Mouse (Mus musculus) kidney, embryonic 14.5 days (tissue): ENCODE measurements around the gene Map1s. TPM values are rescaled to one million over a fixed set of nuclear protein-coding genes. Genes with fewer than 3 reads are reported as not detected.
"Not testable (repeated sequence)": the region's sequence is repeated elsewhere in the genome, so short reads cannot be mapped to it uniquely, and the experiment has no call there.

Experiments
- ATAC-seq: fragments of 200-750 bp; cut with Nextera tagmentation; 2 replicates; pipeline ENCODE4 v1.8.0; 2017; ENCODE audit warnings: moderate number of reproducible peaks, mild to moderate bottlenecking, moderate TSS enrichment, moderate library complexity; ENCODE audit not compliant: low FRiP score, low TSS enrichment
- H3K27ac ChIP-seq: fragments of 300-500 bp; sonication (generic); 2 replicates; pipeline ENCODE4 v1.5.1; 2014; ENCODE audit warnings: low read depth, mild to moderate bottlenecking, low read length, moderate library complexity, mixed read lengths
- H3K27me3 ChIP-seq: fragments of 300-500 bp; sonication (generic); 2 replicates; pipeline ENCODE4 v1.6.1; 2014; ENCODE audit warnings: mild to moderate bottlenecking, low read length; ENCODE audit not compliant: control insufficient read depth, insufficient read depth
- H3K36me3 ChIP-seq: fragments of 300-500 bp; sonication (generic); 2 replicates; pipeline ENCODE4 v1.6.1; 2014; ENCODE audit warnings: low read length, mixed read lengths; ENCODE audit not compliant: control insufficient read depth, insufficient read depth
- H3K4me1 ChIP-seq: fragments of 300-500 bp; sonication (generic); 2 replicates; pipeline ENCODE4 v1.6.1; 2014; ENCODE audit warnings: low read length, mixed read lengths; ENCODE audit not compliant: control insufficient read depth, insufficient read depth
- H3K4me2 ChIP-seq: fragments of 300-500 bp; sonication (generic); replicated peaks from 2 replicates; pipeline ENCODE4 v1.6.1; 2014; ENCODE audit warnings: low read depth, mild to moderate bottlenecking, low read length
- H3K4me3 ChIP-seq: fragments of 300-500 bp; sonication (generic); 2 replicates; pipeline ENCODE4 v1.5.1; 2014; ENCODE audit warnings: mild to moderate bottlenecking, low read length
- H3K9ac ChIP-seq: fragments of 300-500 bp; sonication (generic); 2 replicates; pipeline ENCODE4 v1.6.1; 2014; ENCODE audit warnings: low read depth, mild to moderate bottlenecking, low read length, moderate library complexity
- H3K9me3 ChIP-seq: fragments of 300-500 bp; sonication (generic); 2 replicates; pipeline ENCODE4 v1.6.1; 2016; ENCODE audit warnings: low read length; ENCODE audit not compliant: control insufficient read depth
- WGBS: fragments of 180-500 bp; shearing (Covaris S2); extraction: QIAGEN DNeasy Blood & Tissue Kit; methylation state at CpG from one replicate; pipeline ENCODE4 v1.1.7; 2014; 5-methylcytosine and 5-hydroxymethylcytosine counted together
- polyA plus RNA-seq: library from polyadenylated mRNA; unstranded; fragments of >200 nt; fragmentation: Nextera tagmentation; extraction: Ambion mirVana; gene quantifications from 2 replicates; pipeline ENCODE4 v1.2.1, GENCODE M21; 2014

Gene Map1s
- polyA plus RNA-seq, 1 experiment from 2014 or later, result 43.4 TPM

- ATAC-seq, result no peak
- Histone ChIP-seq H3K36me3 (peaks cover 29% of the 10 kb centered on the region), H3K4me1 (peaks cover 21% of the 10 kb centered on the region), H3K4me2 (no peak overlapping the region), H3K9me3 (no peaks in the 10 kb centered on the region), H3K27ac (no peak overlapping the region), H3K4me3 (no peak overlapping the region), H3K27me3 (peaks cover 32% of the 10 kb centered on the region), H3K9ac (no peak overlapping the region)
- WGBS, result 70% methylated on average over 8 of the region's 8 CpGs
These were observed 10.8 kb upstream of the Map1s start for GRCm38 (mm10) chr8:70894771-70895545.

GRCm38 (mm10) chr8:70895571-70896259 is 10.0 kb upstream of the Map1s start:
- not testable (repeated sequence) for ATAC-seq, H3K9me3 ChIP-seq, H3K27ac ChIP-seq
- Histone ChIP-seq H3K36me3 (peaks cover 29% of the 10 kb centered on the region), H3K27me3 (peaks cover 27% of the 10 kb centered on the region), H3K4me1 (peaks cover 21% of the 10 kb centered on the region), H3K4me2 (peak overlapping the region; percentile 95), H3K9ac (peak overlapping the region; percentile 97; the same call in 1 of the 2 replicates), H3K4me3 (peak overlapping the region; percentile 69)
- 75% methylated on average over 24 of the region's 24 CpGs for WGBS

GRCm38 (mm10) chr8:70896316-70897020 is 9.3 kb upstream of the Map1s start:
- no peaks in the 10 kb centered on the region for H3K9me3 ChIP-seq
- ATAC-seq, result no peak
- WGBS, result 4% methylated on average over 25 of the region's 25 CpGs

GRCm38 (mm10) chr8:70897021-70897680 is 8.6 kb upstream of the Map1s start, which contains the start of gene Rpl18a:
Gene Rpl18a, minus strand, starts transcription at chr8:70897412.
- WGBS, result under 1% methylated on average over 60 of the region's 60 CpGs
- peak; percentile 97 for ATAC-seq

More at GRCm38 (mm10) chr8:70896316-70897020, 9.3 kb upstream of the Map1s start:
- Histone ChIP-seq H3K4me3 (peak overlapping the region; percentile 69), H3K27me3 (peaks cover 20% of the 10 kb centered on the region), H3K36me3 (peaks cover 29% of the 10 kb centered on the region), H3K27ac (peak overlapping the region; percentile 77; the same call in 1 of the 2 replicates), H3K9ac (peak overlapping the region; percentile 97), H3K4me1 (peaks cover 21% of the 10 kb centered on the region), H3K4me2 (peak overlapping the region; percentile 95)

DNA sequence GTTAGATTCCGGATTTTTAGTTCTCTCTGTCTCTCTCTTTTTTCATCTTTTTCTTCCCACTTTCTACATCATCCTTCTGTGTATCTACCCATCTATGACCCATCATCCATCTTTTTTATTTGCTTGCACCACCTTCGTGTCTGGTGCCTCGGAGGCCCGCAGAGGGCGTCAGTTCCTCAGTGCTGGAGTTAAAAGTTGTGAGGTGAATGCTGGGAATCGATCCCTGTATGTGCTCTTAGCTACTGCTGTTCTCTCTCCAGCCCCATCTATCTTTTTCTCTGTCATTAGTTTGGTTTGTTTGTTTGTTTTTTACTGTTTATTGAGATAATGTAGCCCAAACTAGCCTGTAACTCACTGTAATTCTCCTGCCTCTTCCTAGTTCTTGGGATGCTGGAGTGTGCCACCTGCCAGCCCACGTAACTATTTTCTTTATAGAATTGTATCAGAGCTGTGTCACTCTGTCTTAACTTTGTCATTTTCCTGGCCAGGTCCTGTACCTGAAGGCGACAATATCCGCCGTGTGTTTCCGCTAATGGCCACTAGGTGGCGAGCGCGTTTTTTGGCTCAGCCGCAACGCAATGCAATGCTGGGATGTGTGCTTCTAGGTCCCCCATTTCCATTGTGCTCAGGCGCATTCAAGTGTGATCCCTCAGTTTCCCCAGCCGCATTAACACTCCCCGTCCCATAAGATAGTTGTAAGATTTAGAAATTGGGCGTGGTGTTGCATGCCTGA is 7.9 kb upstream of the Map1s start:
- WGBS, result under 1% methylated on average over 20 of the region's 20 CpGs
- Histone ChIP-seq H3K4me3 (peak overlapping the region; percentile 69), H3K9ac (peak overlapping the region; percentile 97), H3K9me3 (no peaks in the 10 kb centered on the region), H3K36me3 (peaks cover 29% of the 10 kb centered on the region), H3K27ac (peak overlapping the region; percentile 78; the same call in 1 of the 2 replicates), H3K4me2 (peak overlapping the region; percentile 63), H3K27me3 (peaks cover 6% of the 10 kb centered on the region; the same call in 1 of the 2 replicates), H3K4me1 (peaks cover 8% of the 10 kb centered on the region)
- peak; percentile 26 for ATAC-seq

More at GRCm38 (mm10) chr8:70897021-70897680, 8.6 kb upstream of the Map1s start, which contains the start of gene Rpl18a:
- H3K27me3 ChIP-seq, result peaks cover 13% of the 10 kb centered on the region; the same call in 1 of the 2 replicates
- peak within 1 kb of the TSS; percentile 97 for H3K9ac ChIP-seq
- peak within 1 kb of the TSS; percentile 95 for H3K4me2 ChIP-seq
- H3K9me3 ChIP-seq, result no peaks in the 10 kb centered on the region
- peaks cover 15% of the 10 kb centered on the region for H3K4me1 ChIP-seq
- H3K4me3 ChIP-seq, result peak within 1 kb of the TSS; percentile 69
- H3K36me3 ChIP-seq, result peaks cover 29% of the 10 kb centered on the region
- peak within 1 kb of the TSS; percentile 78 for H3K27ac ChIP-seq

DNA sequence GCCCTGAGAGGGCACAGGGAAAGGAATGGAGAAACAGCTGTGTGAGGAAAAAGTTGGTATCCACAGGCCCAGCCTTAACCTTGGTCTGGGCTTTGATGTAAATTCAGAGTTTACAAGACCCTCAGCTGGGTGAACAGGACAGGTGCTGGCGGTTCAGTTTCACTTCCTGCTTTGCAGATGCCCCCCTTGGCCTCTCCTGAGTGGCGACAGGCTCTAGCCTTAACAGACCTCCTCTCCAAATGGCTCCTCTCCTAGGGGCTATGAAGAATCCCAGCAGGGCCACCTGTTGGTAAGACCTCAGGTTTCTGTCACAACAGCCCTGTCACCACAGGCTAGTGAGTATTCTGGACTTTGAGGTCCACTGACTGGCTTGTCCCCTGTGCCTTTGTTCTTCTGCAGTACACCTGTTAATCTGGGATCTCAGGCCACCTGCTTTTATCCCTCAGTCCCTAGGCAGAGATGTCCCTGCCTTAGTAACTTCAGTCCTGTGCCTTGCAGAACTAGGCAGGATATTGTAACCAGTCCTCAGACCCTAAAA is 7.0 kb upstream of the Map1s start:
- H3K4me2 ChIP-seq, result peak overlapping the region; percentile 63; the same call in 1 of the 2 replicates
- no peak overlapping the region for H3K27ac ChIP-seq

GRCm38 (mm10) chr8:70899226-70899625 is 6.5 kb upstream of the Map1s start:
- Histone ChIP-seq H3K4me3 (no peak overlapping the region), H3K9ac (no peak overlapping the region), H3K36me3 (peaks cover 21% of the 10 kb centered on the region), H3K9me3 (no peaks in the 10 kb centered on the region), H3K4me1 (peaks cover 8% of the 10 kb centered on the region), H3K27ac (no peak overlapping the region), H3K27me3 (no peaks in the 10 kb centered on the region), H3K4me2 (no peak overlapping the region)
- ATAC-seq, result no peak
- WGBS, result 83% methylated on average over 2 of the region's 2 CpGs

More for the DNA sequence above, 7.0 kb upstream of the Map1s start:
- Histone ChIP-seq H3K9me3 (no peaks in the 10 kb centered on the region), H3K4me3 (no peak overlapping the region), H3K36me3 (peaks cover 26% of the 10 kb centered on the region), H3K27me3 (no peaks in the 10 kb centered on the region), H3K9ac (peak overlapping the region; percentile 45; the same call in 1 of the 2 replicates), H3K4me1 (peaks cover 8% of the 10 kb centered on the region)
- no peak for ATAC-seq
- 52% methylated on average over 2 of the region's 2 CpGs for whole genome bisulfite sequencing
